Mouse (Mus musculus) MEL (cell line): ENCODE data around the gene 4921501E09Rik. TPM values are rescaled to one million over a fixed set of nuclear protein-coding genes. Genes with fewer than 3 reads are reported as not detected.
"Not testable (repeated sequence)": the region's sequence is repeated elsewhere in the genome, so short reads cannot be mapped to it uniquely, and the experiment has no call there.

ENCODE experiments used
- DNase-seq: peaks from one replicate; pipeline ENCODE4 v3.0.0; 2011; ENCODE audit warnings: low read depth, low spot score
- H3K27ac ChIP-seq: 2 replicates; pipeline ENCODE4 v1.5.1; 2012; ENCODE audit warnings: low read depth, mild to moderate bottlenecking, control low read depth, low read length, moderate library complexity; ENCODE audit not compliant: control insufficient read depth
- H3K27me3 ChIP-seq, 2 experiments: fragments of 150-350 bp in 1 of 2; sonication (generic) in 1 of 2; 2 replicates each; pipeline ENCODE4 v1.6.1; 2012; ENCODE audit warnings: low read length in 2 of 2, mild to moderate bottlenecking in 2 of 2, improper control_type of control experiment in 1 of 2, moderate library complexity in 1 of 2; ENCODE audit not compliant: insufficient read depth in 2 of 2, control insufficient read depth in 1 of 2
- H3K36me3 ChIP-seq, 2 experiments: 2 replicates each; pipeline ENCODE4 v1.6.1; 2012 to 2014; ENCODE audit warnings: low read length in 2 of 2, improper control_type of control experiment in 1 of 2, inconsistent platforms in 1 of 2, mild to moderate bottlenecking in 1 of 2; ENCODE audit not compliant: insufficient read depth in 2 of 2, control insufficient read depth in 1 of 2
- H3K4me1 ChIP-seq, 2 experiments: fragments of 150-350 bp in 1 of 2; sonication (generic) in 1 of 2; 2 replicates each; pipeline ENCODE4 v1.6.1; 2012; ENCODE audit warnings: low read length in 2 of 2, improper control_type of control experiment in 1 of 2, mild to moderate bottlenecking in 1 of 2; ENCODE audit not compliant: insufficient read depth in 2 of 2, control insufficient read depth in 1 of 2
- H3K4me3 ChIP-seq, 2 experiments: fragments of 150-350 bp in 1 of 2; sonication (generic) in 1 of 2; 2 replicates each; pipeline ENCODE4 v1.5.1; 2012; ENCODE audit warnings: low read depth in 2 of 2, low read length in 2 of 2, mild to moderate bottlenecking in 2 of 2, moderate library complexity in 2 of 2, control low read depth in 1 of 2, improper control_type of control experiment in 1 of 2; ENCODE audit not compliant: control insufficient read depth in 1 of 2, insufficient read depth in 1 of 2
- H3K79me2 ChIP-seq: 2 replicates; pipeline ENCODE4 v1.6.1; 2012; ENCODE audit warnings: mild to moderate bottlenecking, low read length, moderate library complexity; ENCODE audit not compliant: control insufficient read depth, poor library complexity, insufficient read depth
- H3K9ac ChIP-seq: 2 replicates; pipeline ENCODE4 v1.6.1; 2012; ENCODE audit warnings: low read depth, mild to moderate bottlenecking, control low read depth, low read length, moderate library complexity; ENCODE audit not compliant: control insufficient read depth, poor library complexity, severe bottlenecking
- H3K9me3 ChIP-seq: fragments of 150-350 bp; sonication (generic); replicated peaks from 2 replicates; pipeline ENCODE4 v1.6.1; 2012; ENCODE audit warnings: mild to moderate bottlenecking, low read length, improper control_type of control experiment, moderate library complexity; ENCODE audit not compliant: insufficient read depth
- CHD1 ChIP-seq: IDR thresholded peaks from 2 replicates; pipeline ENCODE4 v1.6.1; 2012; ENCODE audit warnings: low read depth, mild to moderate bottlenecking, inconsistent platforms, low read length, improper control_type of control experiment
- GABPA ChIP-seq: IDR thresholded peaks from 2 replicates; pipeline ENCODE4 v1.6.1; 2012; ENCODE audit warnings: low read depth, mild to moderate bottlenecking, inconsistent platforms, low read length, improper control_type of control experiment, moderate library complexity
- GATA1 ChIP-seq: IDR thresholded peaks from 2 replicates; pipeline ENCODE4 v1.6.1; 2011; ENCODE audit warnings: low read depth, low read length, improper control_type of control experiment
- JUND ChIP-seq: IDR thresholded peaks from 2 replicates; pipeline ENCODE4 v1.6.1; 2011; ENCODE audit warnings: low read depth, mild to moderate bottlenecking, improper control_type of control experiment, low read length
- MAFK ChIP-seq: IDR thresholded peaks from 2 replicates; pipeline ENCODE4 v1.6.1; 2011; ENCODE audit warnings: low read depth, mild to moderate bottlenecking, low read length, improper control_type of control experiment, borderline replicate concordance
- MAX ChIP-seq: IDR thresholded peaks from 2 replicates; pipeline ENCODE4 v1.6.1; 2011; ENCODE audit warnings: low read length, improper control_type of control experiment
- MXI1 ChIP-seq: IDR thresholded peaks from 2 replicates; pipeline ENCODE4 v1.6.1; 2011; ENCODE audit warnings: mild to moderate bottlenecking, low read depth, low read length, improper control_type of control experiment
- MYC ChIP-seq: IDR thresholded peaks from 2 replicates; pipeline ENCODE4 v1.6.1; 2011; ENCODE audit warnings: low read depth, mild to moderate bottlenecking, low read length, improper control_type of control experiment, moderate library complexity
- NRF1 ChIP-seq: IDR thresholded peaks from 2 replicates; pipeline ENCODE4 v1.6.1; 2014; ENCODE audit warnings: low read depth, mild to moderate bottlenecking, inconsistent platforms, low read length, improper control_type of control experiment, moderate library complexity; ENCODE audit not compliant: poor library complexity, insufficient read depth, severe bottlenecking
- POLR2AphosphoS2 ChIP-seq: IDR thresholded peaks from 2 replicates; pipeline ENCODE4 v1.6.1; 2011; ENCODE audit warnings: low read length, improper control_type of control experiment
- RCOR1 ChIP-seq: IDR thresholded peaks from 2 replicates; pipeline ENCODE4 v1.6.1; 2012; ENCODE audit warnings: low read depth, mild to moderate bottlenecking, inconsistent platforms, low read length, improper control_type of control experiment
- TBP ChIP-seq: IDR thresholded peaks from 2 replicates; pipeline ENCODE4 v1.8.0; 2011; ENCODE audit warnings: low read depth, low read length, improper control_type of control experiment
- ZNF384 ChIP-seq: IDR thresholded peaks from 2 replicates; pipeline ENCODE4 v1.6.1; 2012; ENCODE audit warnings: low read depth, mild to moderate bottlenecking, inconsistent platforms, low read length, improper control_type of control experiment
- polyA plus RNA-seq, 2 experiments: library from polyadenylated mRNA; stranded (reverse) in 1 of 2; unstranded in 1 of 2; fragments of >175 nt in 1 of 2; fragments of >200 nt in 1 of 2; gene quantifications; 2 replicates each; pipeline versions ENCODE4 v1.2.1 to v1.2.4; 2012; ENCODE audit warnings: low replicate concordance in 2 of 2, low read depth in 1 of 2; ENCODE audit not compliant: insufficient read length in 2 of 2, insufficient read depth in 1 of 2, missing spikeins in 1 of 2
- total RNA-seq: library from RNA; depleted of rRNA; stranded (reverse); fragments of 300-350 nt; gene quantifications from 2 replicates; pipeline ENCODE4 v1.2.3, GENCODE M21; 2012; rRNA removed

4921501E09Rik gene
- total and polyA plus RNA-seq, 3 experiments = not detected

- TF ChIP-seq ZNF384 (no peak), TBP (0 out of 2 replicates have a peak, but pooled peaks have one; percentile 22), CHD1 (no peak), MAX (no peak), RCOR1 (no peak)
Observed at GRCm38 (mm10) chr17:33032900-33033891, 34.7 kb downstream of the 4921501E09Rik start, which contains the start of gene Zfp763 (continued).

DNA sequence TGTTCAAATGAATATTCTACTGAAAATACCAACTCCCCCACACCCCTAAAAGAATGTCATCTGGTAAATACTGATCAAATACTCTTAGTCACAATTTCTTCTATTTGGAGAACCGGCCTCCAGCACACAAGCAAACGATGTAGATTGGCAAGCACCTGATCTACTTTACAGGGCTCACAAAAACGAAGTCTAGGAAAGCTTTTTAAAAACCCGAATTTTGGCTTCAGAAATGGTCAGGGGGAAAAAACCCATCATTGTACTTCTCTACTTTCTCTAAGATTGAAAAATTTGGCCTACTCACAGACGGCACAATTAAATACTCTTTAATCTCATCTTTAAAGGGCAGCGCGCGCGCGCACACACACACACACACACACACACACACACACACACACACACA lies 35.5 kb downstream of the 4921501E09Rik start:
- H3K4me1 ChIP-seq = 0 out of 4 replicates have a peak, but pooled peaks cover 0 to 2% of the 10 kb centered on the region in 2 experiments
- H3K36me3 ChIP-seq = peaks cover 0 to 2% of the 10 kb centered on the region in 2 experiments; a peak in 1 of 4 replicates
- DNase-seq = peak; percentile 35
- no peaks in the 10 kb centered on the region; the same call in none of the 2 replicates for H3K79me2 ChIP-seq
- peak overlapping the region; percentile 80; the same call in 1 of the 2 replicates for H3K9ac ChIP-seq
- no peak overlapping the region for H3K27ac ChIP-seq
- peak overlapping the region; percentile 82 to 96 for H3K4me3 ChIP-seq
- no peak for TF ChIP-seq CHD1
- no peak for TF ChIP-seq GABPA
- no peak for TF ChIP-seq MYC
- TF ChIP-seq MAFK = no peak
- no peak for TF ChIP-seq GATA1
- TF ChIP-seq MXI1 = no peak
- no peak for TF ChIP-seq JUND
- no peak for TF ChIP-seq NRF1
- TF ChIP-seq POLR2AphosphoS2 = no peak
- no peaks in the 10 kb centered on the region for H3K9me3 ChIP-seq
- peaks cover 0 to 6% of the 10 kb centered on the region in 2 experiments; a peak in 3 of 4 replicates for H3K27me3 ChIP-seq

DNA sequence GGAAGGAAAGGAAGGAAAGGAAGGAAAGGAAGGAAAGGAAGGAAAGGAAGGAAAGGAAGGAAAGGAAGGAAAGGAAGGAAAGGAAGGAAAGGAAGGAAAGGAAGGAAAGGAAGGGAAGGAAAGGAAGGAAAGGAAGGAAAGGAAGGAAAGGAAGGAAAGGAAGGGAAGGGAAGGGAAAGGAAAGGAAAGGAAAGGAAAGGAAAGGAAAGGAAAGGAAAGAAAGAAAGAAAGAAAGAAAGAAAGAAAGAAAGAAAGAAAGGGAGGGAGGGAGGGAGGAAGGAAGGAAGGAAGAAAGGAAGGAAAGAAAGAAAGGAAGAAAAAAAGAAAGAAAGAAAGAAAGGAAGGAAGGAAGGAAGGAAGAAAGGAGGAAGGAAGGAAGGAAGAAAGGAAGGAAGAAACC lies 47.4 kb downstream of the 4921501E09Rik start:
- not testable (repeated sequence) for H3K27me3 ChIP-seq, H3K9me3 ChIP-seq, H3K4me1 ChIP-seq, H3K27ac ChIP-seq, H3K4me3 ChIP-seq, DNase-seq, H3K9ac ChIP-seq, H3K36me3 ChIP-seq, H3K79me2 ChIP-seq

Other genes with a start within 250 kb of the 4921501E09Rik start
- gene Zfp799, start 237.8 kb downstream of the 4921501E09Rik start, total RNA-seq = not detected in 2 replicates
- under 1 TPM in 1 of 2 experiments, not detected in 1; 0.01 TPM for gene Zfp799, start 237.8 kb downstream of the 4921501E09Rik start, polyA plus RNA-seq
- gene Zfp870, start 176.4 kb downstream of the 4921501E09Rik start, total RNA-seq = not detected in 2 replicates
- gene Zfp870, start 176.4 kb downstream of the 4921501E09Rik start, polyA plus RNA-seq = under 1 TPM in 1 of 2 experiments, not detected in 1; 0.25 TPM
- not detected in 2 replicates for gene Cyp4f14, start 150.7 kb downstream of the 4921501E09Rik start, total RNA-seq
- gene Cyp4f14, start 150.7 kb downstream of the 4921501E09Rik start, polyA plus RNA-seq = not detected
- 5.4 and 9.7 TPM in 2 replicates for gene Cyp4f13, start 120.7 kb downstream of the 4921501E09Rik start, total RNA-seq
- gene Cyp4f13, start 120.7 kb downstream of the 4921501E09Rik start, polyA plus RNA-seq = 10 to 100 TPM in 1 of 2 experiments, not detected in 1; 19.3 TPM
- 9.8 and 13.4 TPM in 2 replicates for gene Zfp472, start 102.2 kb downstream of the 4921501E09Rik start, total RNA-seq
- gene Zfp472, start 102.2 kb downstream of the 4921501E09Rik start, polyA plus RNA-seq = 1 to 10 TPM in 1 of 2 experiments, not detected in 1; 7.1 TPM
- gene Zfp952, start 74.9 kb downstream of the 4921501E09Rik start, total RNA-seq = 3.2 and 4.7 TPM in 2 replicates
- gene Zfp952, start 74.9 kb downstream of the 4921501E09Rik start, polyA plus RNA-seq = 1 to 10 TPM in 1 of 2 experiments, not detected in 1; 2.9 TPM
- gene Zfp763, start 34.7 kb downstream of the 4921501E09Rik start, total RNA-seq = 1.4 and 1.5 TPM in 2 replicates
- gene Zfp763, start 34.7 kb downstream of the 4921501E09Rik start, polyA plus RNA-seq = 1 to 10 TPM in 1 of 2 experiments, not detected in 1; 1.3 TPM
- gene Zfp563, start 21.3 kb upstream of the 4921501E09Rik start, total RNA-seq = 1.6 and 1.7 TPM in 2 replicates
- under 1 TPM in 1 of 2 experiments, not detected in 1; 0.95 TPM for gene Zfp563, start 21.3 kb upstream of the 4921501E09Rik start, polyA plus RNA-seq
- gene Morc2b, start 71.6 kb upstream of the 4921501E09Rik start, total RNA-seq = not detected in 2 replicates
- not detected for gene Morc2b, start 71.6 kb upstream of the 4921501E09Rik start, polyA plus RNA-seq
- not detected in 2 replicates for gene Olfr55, start 100.4 kb upstream of the 4921501E09Rik start, total RNA-seq
- not detected for gene Olfr55, start 100.4 kb upstream of the 4921501E09Rik start, polyA plus RNA-seq
- gene Olfr239, start 123.2 kb upstream of the 4921501E09Rik start, total RNA-seq = not detected in 2 replicates
- gene Olfr239, start 123.2 kb upstream of the 4921501E09Rik start, polyA plus RNA-seq = not detected
- gene Olfr1564, start 153.6 kb upstream of the 4921501E09Rik start, total RNA-seq = not detected in 2 replicates
- gene Olfr1564, start 153.6 kb upstream of the 4921501E09Rik start, polyA plus RNA-seq = under 1 TPM in 1 of 2 experiments, not detected in 1; 0.08 TPM
- 8.5 and 9.7 TPM in 2 replicates for gene Zfp955a, start 187.1 kb upstream of the 4921501E09Rik start, total RNA-seq
- gene Zfp955a, start 187.1 kb upstream of the 4921501E09Rik start, polyA plus RNA-seq = 1 to 10 TPM in 1 of 2 experiments, not detected in 1; 6.2 TPM
- gene Olfr63, start 196.6 kb upstream of the 4921501E09Rik start, total RNA-seq = not detected in 2 replicates
- gene Olfr63, start 196.6 kb upstream of the 4921501E09Rik start, polyA plus RNA-seq = under 1 TPM in 1 of 2 experiments, not detected in 1; 0.10 TPM
- 6.7 and 7.7 TPM in 2 replicates for gene Zfp955b, start 221.5 kb upstream of the 4921501E09Rik start, total RNA-seq
- gene Zfp955b, start 221.5 kb upstream of the 4921501E09Rik start, polyA plus RNA-seq = 10 to 100 TPM in 1 of 2 experiments, not detected in 1; 12.2 TPM